Mouse (Mus musculus): ENCODE measurements around the gene Arsj.

The Arsj gene

GRCm38 (mm10) chr3:126363568-126364505 lies at the start of gene Arsj:
Arsj (plus strand) TSS chr3:126363684.
- in situ Hi-C loops (cut with MboI, MseI): no loop called here

GRCm38 (mm10) chr3:126324872-126325498 lies 38.5 kb upstream of the Arsj start:
- in situ Hi-C loops (cut with MboI, MseI): no loop called here

GRCm38 (mm10) chr3:126325891-126326627 lies 37.4 kb upstream of the Arsj start:
- in situ Hi-C loops (cut with MboI, MseI): no loop called here

GRCm38 (mm10) chr3:126326628-126327325 lies 36.7 kb upstream of the Arsj start:
- in situ Hi-C loops (cut with MboI, MseI): no loop called here

- in situ Hi-C loops (cut with MboI, MseI): no loop called here
These were observed 28.2 kb upstream of the Arsj start for GRCm38 (mm10) chr3:126335329-126335728.

- in situ Hi-C loops (cut with MboI, MseI): loop anchor here in 1 of 2 experiments (5.0 kb wide), 1 partner anchor 53 kb away; no protein-coding TSS in a partner anchor
These were observed 18.7 kb upstream of the Arsj start for GRCm38 (mm10) chr3:126344745-126345144.

- in situ Hi-C loops (cut with MboI, MseI): no loop called here
These were observed 3.7 kb upstream of the Arsj start for GRCm38 (mm10) chr3:126359760-126360159.

- in situ Hi-C loops (cut with MboI, MseI): no loop called here
These were observed 1.1 kb upstream of the Arsj start for GRCm38 (mm10) chr3:126362392-126362791.

GRCm38 (mm10) chr3:126362931-126363525 lies 456 bp upstream of the Arsj start:
- in situ Hi-C loops (cut with MboI, MseI): no loop called here

- in situ Hi-C loops (cut with MboI, MseI): no loop called here
These were observed 1.1 kb downstream of the Arsj start for GRCm38 (mm10) chr3:126364555-126364954.

- in situ Hi-C loops (cut with MboI, MseI): no loop called here
These were observed 7.1 kb downstream of the Arsj start for GRCm38 (mm10) chr3:126370571-126370970.

GRCm38 (mm10) chr3:126372815-126373545 lies 9.5 kb downstream of the Arsj start:
- in situ Hi-C loops (cut with MboI, MseI): no loop called here

GRCm38 (mm10) chr3:126373721-126374120 lies 10.2 kb downstream of the Arsj start:
- in situ Hi-C loops (cut with MboI, MseI): no loop called here

- in situ Hi-C loops (cut with MboI, MseI): no loop called here
These were observed 15.8 kb downstream of the Arsj start for GRCm38 (mm10) chr3:126379252-126379651.

GRCm38 (mm10) chr3:126379702-126380101 lies 16.2 kb downstream of the Arsj start:
- in situ Hi-C loops (cut with MboI, MseI): loop anchor here in 1 of 2 experiments (10.0 kb wide), 1 partner anchor 1515 kb away; no protein-coding TSS in a partner anchor

GRCm38 (mm10) chr3:126383276-126383675 lies 19.8 kb downstream of the Arsj start:
- in situ Hi-C loops (cut with MboI, MseI): loop anchor here in 1 of 2 experiments (10.0 kb wide), 1 partner anchor 1518 kb away; no protein-coding TSS in a partner anchor

GRCm38 (mm10) chr3:126384657-126385438 lies 21.4 kb downstream of the Arsj start:
- in situ Hi-C loops (cut with MboI, MseI): loop anchor here in 1 of 2 experiments (10.0 kb wide), 1 partner anchor 1520 kb away; no protein-coding TSS in a partner anchor

- in situ Hi-C loops (cut with MboI, MseI): loop anchor here in 1 of 2 experiments (5.0 kb wide), 1 partner anchor 50 kb away; no protein-coding TSS in a partner anchor
These were observed 34.0 kb downstream of the Arsj start for GRCm38 (mm10) chr3:126397451-126397850.
